Mouse (Mus musculus): ENCODE measurements around the gene Tspan13.
A peak's percentile ranks its signal among the peaks of the same experiment; 100 is the strongest.

Gene Tspan13

DNA sequence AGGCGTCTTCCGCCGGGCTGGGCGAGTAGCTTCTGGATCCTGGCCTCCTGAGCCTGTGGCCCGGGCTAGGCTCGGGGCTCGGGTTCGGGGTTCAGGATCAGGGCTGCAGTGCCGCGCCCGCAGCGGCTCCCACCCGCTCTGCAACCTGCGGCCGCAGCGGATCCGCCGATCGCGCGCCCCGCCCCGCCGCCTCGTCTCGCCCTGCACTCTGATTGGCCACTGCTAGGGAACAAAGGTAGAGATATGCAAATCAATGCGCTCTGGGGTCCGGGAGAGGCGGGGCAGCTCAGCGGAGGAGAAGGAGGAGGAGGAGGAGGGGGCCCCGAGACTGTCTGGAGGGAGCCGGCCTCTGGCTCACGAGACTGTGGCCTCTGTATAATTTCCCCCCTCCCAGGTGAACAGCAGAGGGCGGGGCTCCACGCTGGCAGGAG lies at the start of gene Tspan13:
Gene Tspan13, minus strand, starts transcription at position 153 of the 431 bp plus-strand sequence.
- peak; percentile 65 for DNase-seq (ENCODE audit: low spot score)

- no peak for DNase-seq (ENCODE audit: low spot score)
These were observed 49.7 kb upstream of the Tspan13 start for GRCm38 (mm10) chr12:36091964-36092363.

GRCm38 (mm10) chr12:36089221-36089620 lies 46.9 kb upstream of the Tspan13 start:
- no peak for DNase-seq (ENCODE audit: low spot score)

GRCm38 (mm10) chr12:36088804-36089203 lies 46.5 kb upstream of the Tspan13 start:
- no peak for DNase-seq (ENCODE audit: low spot score)

GRCm38 (mm10) chr12:36085380-36085779 lies 43.1 kb upstream of the Tspan13 start:
- DNase-seq (ENCODE audit: low spot score) = no peak

DNA sequence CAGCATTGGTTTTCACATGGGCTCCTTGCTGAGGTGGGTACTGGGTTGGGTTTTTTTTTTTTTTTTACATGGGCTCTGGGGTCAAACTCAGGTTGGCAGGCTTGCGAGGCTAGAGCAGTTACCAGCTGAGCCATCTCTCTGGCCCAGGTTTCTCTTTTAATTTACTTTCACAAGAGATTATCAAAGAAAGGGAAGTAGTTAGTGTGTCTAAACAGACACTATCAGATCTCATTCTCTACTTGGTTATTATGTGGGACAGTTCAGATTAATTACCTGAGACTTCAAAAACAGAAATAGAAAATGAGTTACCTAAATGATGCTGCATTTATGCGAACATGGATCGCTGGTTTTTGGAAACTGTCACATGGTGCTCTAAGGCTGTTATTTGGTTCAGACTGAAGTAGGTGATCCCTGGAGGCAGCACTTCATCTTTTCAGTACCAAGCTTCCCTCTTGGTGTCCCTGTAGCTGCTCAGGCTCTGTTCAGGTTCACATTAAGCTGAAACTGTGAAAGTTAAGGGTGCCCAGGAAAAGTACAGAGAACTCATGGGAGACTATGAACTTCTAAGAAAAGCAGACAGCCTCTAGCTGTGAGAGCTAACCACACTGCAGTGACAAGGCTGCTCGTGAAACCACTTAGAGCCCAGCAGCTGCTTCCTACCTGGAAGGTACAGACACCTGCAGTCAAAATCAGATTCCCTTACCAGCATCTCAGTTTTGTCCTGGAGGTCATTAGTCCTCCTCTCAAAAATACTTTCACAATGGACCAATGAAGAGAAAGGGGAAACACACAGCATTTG lies 36.0 kb upstream of the Tspan13 start:
- no peak for DNase-seq (ENCODE audit: low spot score)

GRCm38 (mm10) chr12:36072860-36073259 lies 30.6 kb upstream of the Tspan13 start:
- no peak for DNase-seq (ENCODE audit: low spot score)

- DNase-seq (ENCODE audit: low spot score) = no peak
These were observed 27.9 kb upstream of the Tspan13 start for GRCm38 (mm10) chr12:36070231-36070630.

GRCm38 (mm10) chr12:36067538-36067937 lies 25.2 kb upstream of the Tspan13 start:
- no peak for DNase-seq (ENCODE audit: low spot score)

GRCm38 (mm10) chr12:36065911-36066310 lies 23.6 kb upstream of the Tspan13 start:
- DNase-seq (ENCODE audit: low spot score) = no peak

DNA sequence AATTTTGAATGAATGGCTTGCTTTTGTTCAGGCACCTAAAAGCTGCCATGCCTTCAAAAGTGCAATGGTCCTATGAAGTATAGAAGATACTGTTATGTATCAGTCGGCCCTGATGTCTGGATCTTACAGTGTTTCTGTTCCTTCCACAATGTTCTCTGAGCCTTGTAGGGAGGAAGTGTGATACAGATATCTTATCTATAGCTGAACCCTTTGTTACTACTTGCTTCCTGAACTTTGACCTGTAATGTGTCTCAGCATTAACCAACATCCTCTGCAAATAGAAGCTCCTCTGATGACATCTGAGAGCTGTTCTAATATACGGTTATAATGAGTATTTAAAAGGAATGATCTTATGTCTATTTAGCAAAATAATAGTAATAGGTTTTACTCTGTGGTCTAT lies 15.4 kb upstream of the Tspan13 start:
- no peak for DNase-seq (ENCODE audit: low spot score)

- no peak for DNase-seq (ENCODE audit: low spot score)
These were observed 8.0 kb upstream of the Tspan13 start for GRCm38 (mm10) chr12:36050276-36050675.

GRCm38 (mm10) chr12:36047593-36047992 lies 5.3 kb upstream of the Tspan13 start:
- DNase-seq (ENCODE audit: low spot score) = no peak

GRCm38 (mm10) chr12:36046196-36046595 lies 3.9 kb upstream of the Tspan13 start:
- DNase-seq (ENCODE audit: low spot score) = no peak

DNA sequence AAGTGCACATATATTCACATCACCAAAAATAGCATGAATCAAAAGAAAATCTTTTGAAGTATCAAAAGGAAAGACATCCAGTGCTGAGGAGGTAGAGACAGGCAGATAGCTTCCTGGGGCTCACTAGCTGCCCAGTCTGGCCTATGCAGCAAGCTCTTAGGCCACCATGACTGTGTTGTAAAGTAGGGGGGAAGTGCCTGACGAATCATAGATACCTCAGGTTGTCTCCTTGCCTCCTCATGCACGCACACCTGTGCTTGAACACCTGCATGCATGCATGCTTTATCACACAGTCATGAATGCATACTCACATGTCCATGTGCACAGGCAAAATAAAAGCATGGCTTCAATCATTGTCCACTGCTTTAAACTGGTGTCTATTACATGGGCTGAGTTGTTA lies 2.4 kb upstream of the Tspan13 start:
- DNase-seq (ENCODE audit: low spot score) = no peak

DNA sequence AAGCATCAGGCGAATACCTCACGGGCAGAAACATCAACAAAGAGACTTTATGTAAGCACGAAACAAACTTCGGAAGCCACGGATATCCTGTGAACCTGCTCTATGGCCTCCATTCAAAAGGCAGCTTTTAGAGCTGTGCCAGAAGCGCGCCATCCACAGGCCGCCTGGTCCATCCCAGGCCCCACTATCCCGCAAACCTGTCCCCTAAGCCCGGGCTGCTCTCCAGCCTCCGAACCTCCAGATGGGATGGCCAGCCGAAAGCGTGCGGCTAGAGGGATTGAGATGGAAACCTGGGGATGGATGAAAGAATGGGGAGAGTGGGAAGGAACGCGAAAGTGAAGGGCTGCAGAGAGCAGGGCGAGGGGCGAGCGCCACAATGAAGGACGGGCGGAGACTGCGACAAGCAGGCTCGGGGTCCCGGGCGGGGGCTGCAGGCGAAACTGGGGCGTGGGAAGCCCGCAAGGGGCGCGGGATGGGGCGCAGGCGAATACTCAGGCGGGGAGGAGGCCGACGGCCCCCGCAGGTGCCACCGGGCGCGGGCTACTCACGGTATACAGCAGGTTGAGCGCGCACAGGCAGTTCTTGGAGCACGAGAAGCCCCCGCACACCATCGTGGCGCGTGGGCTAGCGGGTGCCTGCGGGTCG lies 475 bp downstream of the Tspan13 start:
- peak; percentile 16 for DNase-seq (ENCODE audit: low spot score)

- DNase-seq (ENCODE audit: low spot score) = no peak
These were observed 1.1 kb downstream of the Tspan13 start for GRCm38 (mm10) chr12:36041281-36041589.

DNA sequence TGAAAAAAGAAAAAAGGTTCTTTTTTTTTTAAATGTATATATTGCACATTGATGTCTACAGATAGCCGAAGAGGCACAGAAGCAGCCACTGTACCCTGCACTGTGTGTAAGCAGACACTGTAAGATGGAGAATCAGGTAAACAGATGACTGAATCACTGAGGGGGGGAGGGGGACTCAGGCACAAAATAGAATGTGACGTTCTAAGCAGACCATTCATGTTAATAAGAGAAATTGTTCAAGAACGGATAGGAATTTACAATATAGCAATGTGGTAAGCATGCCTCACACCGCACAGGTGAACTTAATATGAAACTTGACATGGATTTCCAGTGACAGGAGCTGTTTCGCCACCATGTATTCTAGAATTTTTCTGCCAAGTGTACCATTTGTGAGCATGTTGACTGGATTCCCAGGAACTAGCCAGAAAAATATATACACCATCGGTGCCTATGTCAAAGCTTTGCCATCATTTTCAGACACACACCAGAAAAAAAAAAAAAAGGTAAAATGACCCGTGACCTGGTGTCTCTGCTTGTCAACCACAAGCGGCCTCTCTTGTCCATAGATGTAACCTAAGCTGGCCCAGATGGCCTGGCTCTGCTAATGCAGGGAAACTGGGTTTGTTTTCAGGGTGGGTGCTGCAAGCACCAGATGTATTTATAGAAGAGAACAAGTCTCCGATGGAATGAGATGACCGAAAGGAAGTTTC lies 1.6 kb downstream of the Tspan13 start:
- no peak for DNase-seq (ENCODE audit: low spot score)

DNA sequence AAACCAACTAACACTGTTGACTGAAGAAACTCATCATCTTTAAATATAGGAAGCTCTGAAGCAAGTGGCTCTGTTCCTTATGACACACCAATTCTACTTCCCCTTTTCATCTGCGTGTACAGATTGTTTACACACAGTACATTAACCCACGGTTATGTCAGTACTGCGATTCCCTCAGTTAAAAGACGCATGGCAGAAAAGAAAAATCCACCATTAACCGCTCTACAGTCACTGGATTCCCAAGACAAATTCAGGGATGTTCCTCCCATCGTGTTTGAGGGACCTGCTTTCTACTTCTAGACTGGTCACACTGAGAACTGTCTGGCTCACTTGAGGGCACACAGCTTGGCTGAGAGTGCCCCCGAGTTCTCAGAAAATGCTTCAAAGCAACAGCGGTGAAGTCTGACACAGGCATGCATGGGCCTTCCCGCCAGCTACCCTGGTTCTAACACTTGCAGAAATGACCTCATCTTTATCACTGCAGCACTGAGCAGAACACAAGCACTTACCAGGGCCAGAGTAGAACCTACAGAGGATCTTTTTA lies 2.7 kb downstream of the Tspan13 start:
- DNase-seq (ENCODE audit: low spot score) = no peak

GRCm38 (mm10) chr12:36036776-36037175 lies 5.5 kb downstream of the Tspan13 start:
- no peak for DNase-seq (ENCODE audit: low spot score)

DNA sequence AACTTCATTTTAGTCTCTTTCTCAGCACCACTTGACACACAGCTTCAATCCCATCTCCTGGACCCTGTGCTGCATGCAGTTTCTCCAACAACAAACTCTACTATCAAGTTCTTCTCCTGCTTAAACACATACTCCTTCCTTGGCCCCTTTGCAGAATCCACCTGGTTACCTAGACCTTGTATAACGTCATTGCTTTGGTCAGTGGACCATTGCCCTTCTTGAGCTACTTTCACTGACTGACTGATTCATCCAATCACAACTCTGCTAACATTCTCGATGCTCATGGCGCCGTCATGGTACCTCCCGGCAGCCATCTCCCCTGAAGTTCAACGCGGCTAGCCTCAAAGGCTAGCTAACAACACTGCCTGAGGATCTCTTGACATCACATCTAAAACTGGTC lies 6.2 kb downstream of the Tspan13 start:
- DNase-seq (ENCODE audit: low spot score) = no peak

- DNase-seq (ENCODE audit: low spot score) = no peak
These were observed 6.8 kb downstream of the Tspan13 start for GRCm38 (mm10) chr12:36035501-36035900.

- no peak for DNase-seq (ENCODE audit: low spot score)
These were observed 9.9 kb downstream of the Tspan13 start for GRCm38 (mm10) chr12:36032419-36032818.

Measured in ovary, postnatal 14 days (tissue).